Mouse (Mus musculus) spleen, postnatal 36 days (tissue): ENCODE results near the gene Arhgef6.
A peak's percentile ranks its signal among the peaks of the same experiment; 100 is the strongest.

Experiments used
- DNase-seq, 2 experiments: peaks; one replicate each; pipeline ENCODE4 v3.0.0; 2022; ENCODE audit warnings: low spot score in 2 of 2, mixed read lengths in 1 of 2

The Arhgef6 gene

GRCm38 (mm10) chrX:57303188-57303878 lies 35.2 kb downstream of the Arhgef6 start:
- DNase-seq = peak; percentile 32 to 41

GRCm38 (mm10) chrX:57298946-57299345 lies 39.6 kb downstream of the Arhgef6 start:
- DNase-seq = no peak

- no peak for DNase-seq
These were observed 50.1 kb downstream of the Arhgef6 start for GRCm38 (mm10) chrX:57288458-57288857.

GRCm38 (mm10) chrX:57286281-57286680 lies 52.2 kb downstream of the Arhgef6 start:
- no peak for DNase-seq

GRCm38 (mm10) chrX:57282184-57282583 lies 56.3 kb downstream of the Arhgef6 start:
- no peak for DNase-seq

GRCm38 (mm10) chrX:57277560-57278335 lies 60.8 kb downstream of the Arhgef6 start:
- no peak for DNase-seq

- DNase-seq = no peak
These were observed 75.0 kb downstream of the Arhgef6 start for GRCm38 (mm10) chrX:57263515-57263914.

- DNase-seq = peak; percentile 2 to 6
These were observed 77.8 kb downstream of the Arhgef6 start for GRCm38 (mm10) chrX:57260744-57261143.

GRCm38 (mm10) chrX:57253329-57254055 lies 85.0 kb downstream of the Arhgef6 start:
- peak in 1 of 2 experiments; percentile 5 for DNase-seq

GRCm38 (mm10) chrX:57238572-57238971 lies 100.0 kb downstream of the Arhgef6 start:
- DNase-seq = no peak

GRCm38 (mm10) chrX:57235982-57236381 lies 102.5 kb downstream of the Arhgef6 start:
- no peak for DNase-seq

- DNase-seq = no peak
These were observed 104.9 kb downstream of the Arhgef6 start for GRCm38 (mm10) chrX:57233596-57233995.

- DNase-seq = peak; percentile 45 to 57
These were observed 110.4 kb downstream of the Arhgef6 start for GRCm38 (mm10) chrX:57228178-57228577.

GRCm38 (mm10) chrX:57223301-57223700 lies 115.2 kb downstream of the Arhgef6 start:
- DNase-seq = no peak

- peak; percentile 19 for DNase-seq
These were observed 116.6 kb downstream of the Arhgef6 start for GRCm38 (mm10) chrX:57221881-57222280.

- no peak for DNase-seq
These were observed 119.0 kb downstream of the Arhgef6 start for GRCm38 (mm10) chrX:57219563-57219962.

- DNase-seq = no peak
These were observed 122.3 kb downstream of the Arhgef6 start for GRCm38 (mm10) chrX:57216271-57216670.

GRCm38 (mm10) chrX:57215495-57215894 lies 123.0 kb downstream of the Arhgef6 start:
- DNase-seq = no peak

- DNase-seq = no peak
These were observed 125.7 kb downstream of the Arhgef6 start for GRCm38 (mm10) chrX:57212862-57213261.

- DNase-seq = no peak
These were observed 126.7 kb downstream of the Arhgef6 start, which contains the start of gene Cd40lg for GRCm38 (mm10) chrX:57211876-57212275. Gene Cd40lg (plus strand): TSS chrX:57212143.

GRCm38 (mm10) chrX:57210591-57210990 lies 127.9 kb downstream of the Arhgef6 start:
- DNase-seq = no peak

GRCm38 (mm10) chrX:57200397-57200796 lies 138.1 kb downstream of the Arhgef6 start:
- no peak for DNase-seq
